Mouse (Mus musculus) T-cell, adult 66 days (primary cell): ENCODE results near the gene Smad5. TPM values are rescaled to one million over a fixed set of nuclear protein-coding genes. Genes with fewer than 3 reads are reported as not detected.

Experiments
- total RNA-seq, 2 experiments: library from RNA; stranded (reverse); gene quantifications; 3 replicates in 1 of 2; 4 replicates in 1 of 2; pipeline ENCODE4 v1.2.4; 2023

Gene Smad5
- 10 to 100 TPM; 53.4 to 54.0 TPM for total RNA-seq

GRCm38 (mm10) chr13:56702469-56703221 is at the start of gene Smad5:
Gene Smad5 (plus strand): TSS chr13:56703010.

GRCm38 (mm10) chr13:56753192-56753951 is 50.6 kb downstream of the Smad5 start, which contains the start of gene Gm45623:
Gene Gm45623 (minus strand): TSS chr13:56753827.

Other genes starting within 250 kb of the Smad5 start
- gene Il9, start 220.8 kb upstream of the Smad5 start, total RNA-seq: not detected
- gene Fbxl21, start 180.5 kb upstream of the Smad5 start, total RNA-seq: 1 to 10 TPM in 1 of 2 experiments, under 1 TPM in 1; 0.68 to 1.7 TPM
- not detected for gene Lect2, start 154.5 kb upstream of the Smad5 start, total RNA-seq
- 1 to 10 TPM; 1.5 to 1.9 TPM for gene Tgfbi, start 93.5 kb upstream of the Smad5 start, total RNA-seq
- not detected for gene Gm45623, start 50.8 kb downstream of the Smad5 start, total RNA-seq
- gene Trpc7, start 193.0 kb downstream of the Smad5 start, total RNA-seq: not detected